Mouse (Mus musculus): ENCODE measurements around the gene 4931423N10Rik. TPM values are rescaled to one million over a fixed set of nuclear protein-coding genes. Genes with fewer than 3 reads are reported as not detected.

The 4931423N10Rik gene
- polyA plus RNA-seq (2014; fragmentation: Nextera tagmentation; extraction: Ambion mirVana): not detected in 2 replicates

GRCm38 (mm10) chr2:23207070-23207526 is at the start of gene 4931423N10Rik:
Gene 4931423N10Rik, plus strand, starts transcription at chr2:23207476.
- Histone ChIP-seq H3K9me3 (ENCODE audit: control insufficient read depth, low read length) (no peaks in the 10 kb centered on the region), H3K4me3 (ENCODE audit: low read depth, low read length) (no peak within 1 kb of the TSS), H3K36me3 (ENCODE audit: control insufficient read depth, insufficient read depth, low read length) (no peaks in the 10 kb centered on the region), H3K9ac (ENCODE audit: low read depth, low read length) (no peak within 1 kb of the TSS), H3K4me2 (replicated peaks; ENCODE audit: low read depth, low read length) (no peak within 1 kb of the TSS), H3K4me1 (replicated peaks; ENCODE audit: control insufficient read depth, insufficient read depth, low read length) (no peaks in the 10 kb centered on the region), H3K27me3 (ENCODE audit: control insufficient read depth, insufficient read depth, low read length) (no peaks in the 10 kb centered on the region), H3K27ac (ENCODE audit: low read depth, low read length) (no peak within 1 kb of the TSS)
- ATAC-seq (ENCODE audit: low FRiP score) (no peak), DNase-seq (ENCODE audit: low spot score) (no peak)
- 78% methylated on average over 15 of the region's 15 CpGs for WGBS

GRCm38 (mm10) chr2:23172305-23172704 is 35.0 kb upstream of the 4931423N10Rik start:
- H3K27me3 ChIP-seq (ENCODE audit: control insufficient read depth, insufficient read depth, low read length): no peaks in the 10 kb centered on the region
- H3K4me1 ChIP-seq (replicated peaks; ENCODE audit: control insufficient read depth, insufficient read depth, low read length): no peaks in the 10 kb centered on the region
- DNase-seq (ENCODE audit: low spot score): no peak
- no peak overlapping the region for H3K27ac ChIP-seq (ENCODE audit: low read depth, low read length)
- H3K4me3 ChIP-seq (ENCODE audit: low read depth, low read length): no peak overlapping the region
- H3K9me3 ChIP-seq (ENCODE audit: control insufficient read depth, low read length): no peaks in the 10 kb centered on the region
- H3K36me3 ChIP-seq (ENCODE audit: control insufficient read depth, insufficient read depth, low read length): peaks cover 8% of the 10 kb centered on the region; the same call in 1 of the 2 replicates
- H3K4me2 ChIP-seq (replicated peaks; ENCODE audit: low read depth, low read length): no peak overlapping the region
- ATAC-seq (ENCODE audit: low FRiP score): no peak
- H3K9ac ChIP-seq (ENCODE audit: low read depth, low read length): no peak overlapping the region
- WGBS: 88% methylated on average over 3 of the region's 3 CpGs

DNA sequence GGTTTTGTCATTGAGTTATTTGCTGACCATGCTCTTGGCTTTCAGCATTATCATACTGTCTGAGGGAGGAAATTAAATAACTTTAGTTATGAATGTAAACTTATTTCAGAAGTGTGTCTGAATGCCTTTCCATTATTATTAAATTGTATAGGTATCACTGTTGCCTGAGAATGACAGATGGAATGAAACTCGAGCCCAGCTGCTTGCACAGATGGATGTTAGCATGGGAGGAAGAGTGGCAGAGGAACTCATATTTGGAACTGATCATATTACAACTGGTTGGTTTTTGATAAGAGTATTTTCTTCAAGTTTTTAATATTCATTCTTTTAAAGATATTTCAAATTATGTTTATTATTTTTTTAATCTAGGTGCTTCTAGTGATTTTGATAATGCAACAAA is 12.9 kb upstream of the 4931423N10Rik start:
- Histone ChIP-seq H3K27me3 (ENCODE audit: control insufficient read depth, insufficient read depth, low read length) (no peaks in the 10 kb centered on the region), H3K4me2 (replicated peaks; ENCODE audit: low read depth, low read length) (no peak overlapping the region), H3K27ac (ENCODE audit: low read depth, low read length) (no peak overlapping the region), H3K9me3 (ENCODE audit: control insufficient read depth, low read length) (no peaks in the 10 kb centered on the region), H3K9ac (ENCODE audit: low read depth, low read length) (no peak overlapping the region), H3K36me3 (ENCODE audit: control insufficient read depth, insufficient read depth, low read length) (peaks cover 2% of the 10 kb centered on the region), H3K4me1 (replicated peaks; ENCODE audit: control insufficient read depth, insufficient read depth, low read length) (no peaks in the 10 kb centered on the region), H3K4me3 (ENCODE audit: low read depth, low read length) (no peak overlapping the region)
- 87% methylated on average over 1 of the region's 1 CpGs for WGBS
- ATAC-seq (ENCODE audit: low FRiP score): no peak
- no peak for DNase-seq (ENCODE audit: low spot score)

DNA sequence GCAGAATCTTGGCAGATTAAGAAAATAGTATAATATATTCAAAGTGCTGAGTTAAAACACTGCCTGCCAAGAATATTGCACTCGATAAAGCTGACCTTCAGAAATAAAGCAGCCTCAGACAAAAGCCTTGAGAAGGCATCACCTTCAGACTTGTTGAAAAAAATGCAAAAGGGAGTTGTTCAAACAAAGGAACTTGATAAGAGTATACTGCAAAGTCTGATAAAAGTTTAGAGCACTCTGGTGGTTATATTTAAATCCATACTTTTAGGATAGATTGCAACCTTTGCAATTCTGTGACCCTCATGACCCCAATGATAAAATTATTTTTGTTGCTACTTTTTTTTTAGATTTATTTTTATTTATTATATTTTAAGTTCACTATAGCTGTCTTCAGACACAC is 6.2 kb upstream of the 4931423N10Rik start:
- DNase-seq (ENCODE audit: low spot score) (no peak), ATAC-seq (ENCODE audit: low FRiP score) (no peak)
- Histone ChIP-seq H3K4me3 (ENCODE audit: low read depth, low read length) (no peak overlapping the region), H3K36me3 (ENCODE audit: control insufficient read depth, insufficient read depth, low read length) (no peaks in the 10 kb centered on the region), H3K4me2 (replicated peaks; ENCODE audit: low read depth, low read length) (no peak overlapping the region), H3K9me3 (ENCODE audit: control insufficient read depth, low read length) (no peaks in the 10 kb centered on the region), H3K27me3 (ENCODE audit: control insufficient read depth, insufficient read depth, low read length) (no peaks in the 10 kb centered on the region), H3K4me1 (replicated peaks; ENCODE audit: control insufficient read depth, insufficient read depth, low read length) (no peaks in the 10 kb centered on the region), H3K9ac (ENCODE audit: low read depth, low read length) (no peak overlapping the region), H3K27ac (ENCODE audit: low read depth, low read length) (no peak overlapping the region)
- WGBS: 93% methylated on average over 1 of the region's 1 CpGs

GRCm38 (mm10) chr2:23202900-23203670 is 4.2 kb upstream of the 4931423N10Rik start:
- no peak overlapping the region for H3K4me2 ChIP-seq (replicated peaks; ENCODE audit: low read depth, low read length)
- no peak for DNase-seq (ENCODE audit: low spot score)
- peak; percentile 47; the same call in 1 of the 2 replicates for ATAC-seq (ENCODE audit: low FRiP score)
- no peak overlapping the region for H3K4me3 ChIP-seq (ENCODE audit: low read depth, low read length)
- no peaks in the 10 kb centered on the region for H3K27me3 ChIP-seq (ENCODE audit: control insufficient read depth, insufficient read depth, low read length)
- no peak overlapping the region for H3K27ac ChIP-seq (ENCODE audit: low read depth, low read length)
- H3K36me3 ChIP-seq (ENCODE audit: control insufficient read depth, insufficient read depth, low read length): no peaks in the 10 kb centered on the region
- no peak overlapping the region for H3K9ac ChIP-seq (ENCODE audit: low read depth, low read length)
- WGBS: 60% methylated on average over 15 of the region's 15 CpGs
- no peaks in the 10 kb centered on the region for H3K9me3 ChIP-seq (ENCODE audit: control insufficient read depth, low read length)
- H3K4me1 ChIP-seq (replicated peaks; ENCODE audit: control insufficient read depth, insufficient read depth, low read length): no peaks in the 10 kb centered on the region

DNA sequence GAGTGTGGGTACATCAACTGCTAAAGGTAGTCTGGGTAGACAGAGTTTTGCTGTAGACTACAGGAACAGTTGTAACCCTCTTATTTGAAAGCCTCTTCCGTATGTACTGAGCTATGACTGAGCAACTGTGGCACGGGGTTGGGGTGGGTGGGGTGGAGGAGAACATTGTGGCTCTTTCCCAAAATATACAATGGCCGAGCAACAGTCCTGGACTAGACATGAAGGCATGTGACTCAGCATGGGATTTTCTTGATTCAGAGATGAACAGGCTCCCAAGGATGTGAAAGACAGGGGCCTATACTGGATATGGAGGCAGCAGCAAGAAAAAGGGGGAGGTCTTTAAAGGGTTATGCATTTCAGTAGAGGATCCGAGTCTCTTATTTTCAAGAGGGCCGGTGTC is 6.4 kb downstream of the 4931423N10Rik start:
- H3K27me3 ChIP-seq (ENCODE audit: control insufficient read depth, insufficient read depth, low read length): no peaks in the 10 kb centered on the region
- ATAC-seq (ENCODE audit: low FRiP score) (no peak), DNase-seq (ENCODE audit: low spot score) (no peak)
- 83% methylated on average over 5 of the region's 5 CpGs for WGBS
- H3K4me1 ChIP-seq (replicated peaks; ENCODE audit: control insufficient read depth, insufficient read depth, low read length): no peaks in the 10 kb centered on the region
- no peaks in the 10 kb centered on the region for H3K9me3 ChIP-seq (ENCODE audit: control insufficient read depth, low read length)
- no peak overlapping the region for H3K4me3 ChIP-seq (ENCODE audit: low read depth, low read length)
- no peaks in the 10 kb centered on the region for H3K36me3 ChIP-seq (ENCODE audit: control insufficient read depth, insufficient read depth, low read length)
- no peak overlapping the region for H3K27ac ChIP-seq (ENCODE audit: low read depth, low read length)
- no peak overlapping the region for H3K4me2 ChIP-seq (replicated peaks; ENCODE audit: low read depth, low read length)
- no peak overlapping the region for H3K9ac ChIP-seq (ENCODE audit: low read depth, low read length)

GRCm38 (mm10) chr2:23225199-23225598 is 17.9 kb downstream of the 4931423N10Rik start:
- DNase-seq (ENCODE audit: low spot score) (no peak), ATAC-seq (ENCODE audit: low FRiP score) (no peak)
- Histone ChIP-seq H3K4me2 (replicated peaks; ENCODE audit: low read depth, low read length) (no peak overlapping the region), H3K36me3 (ENCODE audit: control insufficient read depth, insufficient read depth, low read length) (no peaks in the 10 kb centered on the region), H3K27ac (ENCODE audit: low read depth, low read length) (no peak overlapping the region), H3K9ac (ENCODE audit: low read depth, low read length) (no peak overlapping the region), H3K9me3 (ENCODE audit: control insufficient read depth, low read length) (no peaks in the 10 kb centered on the region), H3K4me1 (replicated peaks; ENCODE audit: control insufficient read depth, insufficient read depth, low read length) (no peaks in the 10 kb centered on the region), H3K27me3 (ENCODE audit: control insufficient read depth, insufficient read depth, low read length) (no peaks in the 10 kb centered on the region), H3K4me3 (ENCODE audit: low read depth, low read length) (no peak overlapping the region)
- 61% methylated on average over 6 of the region's 7 CpGs for WGBS

GRCm38 (mm10) chr2:23228463-23228862 is 21.2 kb downstream of the 4931423N10Rik start:
- H3K4me1 ChIP-seq (replicated peaks; ENCODE audit: control insufficient read depth, insufficient read depth, low read length): no peaks in the 10 kb centered on the region
- H3K9ac ChIP-seq (ENCODE audit: low read depth, low read length): no peak overlapping the region
- WGBS: 81% methylated on average over 2 of the region's 2 CpGs
- no peak overlapping the region for H3K4me2 ChIP-seq (replicated peaks; ENCODE audit: low read depth, low read length)
- H3K9me3 ChIP-seq (ENCODE audit: control insufficient read depth, low read length): no peaks in the 10 kb centered on the region
- DNase-seq (ENCODE audit: low spot score) (no peak), ATAC-seq (ENCODE audit: low FRiP score) (no peak)
- H3K36me3 ChIP-seq (ENCODE audit: control insufficient read depth, insufficient read depth, low read length): no peaks in the 10 kb centered on the region
- no peaks in the 10 kb centered on the region for H3K27me3 ChIP-seq (ENCODE audit: control insufficient read depth, insufficient read depth, low read length)
- no peak overlapping the region for H3K27ac ChIP-seq (ENCODE audit: low read depth, low read length)
- H3K4me3 ChIP-seq (ENCODE audit: low read depth, low read length): no peak overlapping the region
